Mouse (Mus musculus): ENCODE results near the gene Rd3l.
"Not testable (repeated sequence)": the region's sequence is repeated elsewhere in the genome, so short reads cannot be mapped to it uniquely, and the experiment has no call there.

The Rd3l gene

DNA sequence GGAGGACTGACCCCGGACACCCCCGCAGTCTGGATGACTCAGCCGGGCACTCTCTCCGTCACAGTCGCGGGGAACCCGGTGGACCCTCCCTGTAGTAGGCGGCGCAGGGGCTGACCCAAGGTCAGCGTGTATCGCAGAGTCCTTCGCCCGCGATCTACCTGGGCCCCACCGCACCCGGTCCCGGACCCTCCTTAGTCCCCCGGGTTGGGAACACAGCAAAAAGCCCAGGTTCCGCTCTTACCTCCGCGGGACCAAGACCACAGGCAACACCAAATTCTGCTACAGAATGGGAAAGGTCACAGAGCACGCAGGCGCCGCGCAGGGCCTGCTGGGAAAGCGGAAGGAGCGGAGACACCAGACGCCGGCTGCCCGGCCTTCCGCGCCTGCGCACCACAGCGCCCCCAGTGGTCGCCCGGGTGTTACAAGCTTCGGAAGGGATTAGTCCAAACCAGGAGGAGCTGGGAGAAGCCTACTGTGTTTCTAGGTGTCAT is 14.4 kb downstream of the Rd3l start, which contains the start of gene Atp5mpl:
Atp5mpl (minus strand) TSS at position 295 of the 491 bp plus-strand sequence.
- peak; percentile 89 for DNase-seq (ENCODE audit: low read depth, low spot score)

- DNase-seq (ENCODE audit: low read depth, low spot score): no peak
These were observed 17.8 kb downstream of the Rd3l start for GRCm38 (mm10) chr12:111963339-111963738.

DNA sequence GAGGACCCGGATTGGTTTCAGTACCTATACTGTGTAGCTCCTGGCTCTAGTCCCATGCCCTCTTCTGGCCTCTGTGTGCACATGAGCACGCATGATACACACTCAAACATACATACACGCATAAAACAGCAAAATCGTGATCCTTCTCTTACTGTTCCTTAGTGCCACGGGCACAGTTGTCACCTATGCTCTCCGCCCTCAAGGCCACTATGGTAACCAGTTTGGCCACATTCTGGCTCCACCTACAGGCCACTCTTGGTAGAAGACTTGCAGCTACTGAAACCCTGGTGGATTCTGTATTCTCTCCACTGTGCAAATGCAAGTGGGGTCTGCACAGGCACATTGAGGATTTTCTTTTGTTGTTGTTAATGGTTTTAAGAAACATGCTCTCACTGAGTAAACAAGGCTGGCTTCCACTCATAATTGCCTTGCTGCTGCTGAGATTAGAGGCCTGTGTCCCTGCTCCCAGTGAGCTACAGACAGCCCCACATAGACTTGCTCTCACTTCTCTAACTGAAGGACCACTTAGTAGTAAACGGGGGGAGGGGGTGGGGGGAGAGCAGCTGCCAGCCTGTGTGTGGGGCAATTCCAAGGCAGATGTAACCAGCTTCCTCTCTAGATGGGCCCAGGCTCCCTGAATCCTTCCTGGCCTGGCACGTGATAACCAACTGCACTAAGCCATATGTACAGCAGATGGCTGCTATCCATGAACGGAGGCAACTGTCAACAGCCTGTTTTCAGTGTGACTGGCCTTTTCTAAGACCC is 22.8 kb downstream of the Rd3l start:
- DNase-seq (ENCODE audit: low read depth, low spot score): peak; percentile 53

DNA sequence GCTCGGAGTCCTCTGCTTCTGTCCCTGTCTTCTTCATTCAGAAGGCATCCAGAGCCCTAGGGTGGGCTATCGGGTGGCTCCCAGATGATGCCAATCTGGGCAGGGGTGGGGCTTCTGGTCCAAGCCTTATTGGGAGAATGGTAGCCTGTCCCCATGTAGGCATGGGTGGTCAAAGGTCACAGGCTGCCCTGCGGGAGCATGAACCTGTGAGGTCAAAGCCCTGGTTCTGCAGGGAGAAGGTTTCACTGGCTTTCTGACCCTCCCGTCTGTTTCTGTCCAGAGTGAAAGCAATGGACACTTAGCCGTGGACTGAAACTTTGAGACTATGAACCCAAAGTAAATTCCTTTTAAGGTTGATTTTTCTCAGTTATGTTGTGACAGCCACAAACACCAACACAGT is 24.9 kb downstream of the Rd3l start:
- no peak for DNase-seq (ENCODE audit: low read depth, low spot score)

DNA sequence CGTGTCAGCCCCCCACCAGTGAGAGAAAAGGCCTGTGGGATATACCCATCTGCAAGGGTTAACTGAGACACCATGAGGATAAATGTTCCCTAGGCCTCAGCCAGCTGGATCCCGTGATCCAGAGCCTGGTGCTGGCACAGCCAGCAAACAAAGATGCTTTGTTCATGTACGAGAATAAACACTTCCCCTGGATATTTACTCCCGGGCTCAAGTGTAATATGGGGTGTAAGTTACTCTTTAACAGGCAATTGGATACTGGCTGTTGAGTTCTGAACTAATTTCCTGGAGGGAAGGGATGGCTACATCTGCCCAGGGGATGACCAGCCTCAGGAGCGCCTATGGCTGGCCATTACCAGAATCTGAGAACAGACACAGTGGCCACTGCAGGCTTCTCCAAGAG is 29.4 kb downstream of the Rd3l start:
- no peak for DNase-seq (ENCODE audit: low read depth, low spot score)

- no peak for DNase-seq (ENCODE audit: low read depth, low spot score)
These were observed 30.6 kb downstream of the Rd3l start for GRCm38 (mm10) chr12:111950486-111950885.

DNA sequence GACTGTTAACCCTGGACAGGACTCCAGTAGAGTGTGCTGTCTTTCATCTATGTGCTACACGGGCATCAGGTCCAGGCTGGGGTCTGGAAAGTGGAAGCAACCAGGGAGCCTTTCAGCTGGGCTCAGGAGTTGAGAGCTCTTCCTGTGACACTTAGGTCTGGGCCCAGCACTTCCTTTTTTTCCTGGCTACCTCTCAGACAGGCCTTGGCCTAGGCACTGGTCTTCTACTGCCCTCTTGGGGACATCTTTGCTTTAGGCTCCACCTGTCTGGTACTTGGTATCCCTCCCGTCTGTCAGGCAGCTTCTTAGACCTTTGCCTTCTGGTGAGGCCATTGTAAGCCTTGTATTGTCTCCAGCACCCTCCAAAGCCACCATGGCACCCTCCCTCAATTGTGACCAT is 34.4 kb downstream of the Rd3l start:
- DNase-seq (ENCODE audit: low read depth, low spot score): no peak

- DNase-seq (ENCODE audit: low read depth, low spot score): not testable (repeated sequence)
These were observed 35.1 kb downstream of the Rd3l start for GRCm38 (mm10) chr12:111945765-111946655.

DNA sequence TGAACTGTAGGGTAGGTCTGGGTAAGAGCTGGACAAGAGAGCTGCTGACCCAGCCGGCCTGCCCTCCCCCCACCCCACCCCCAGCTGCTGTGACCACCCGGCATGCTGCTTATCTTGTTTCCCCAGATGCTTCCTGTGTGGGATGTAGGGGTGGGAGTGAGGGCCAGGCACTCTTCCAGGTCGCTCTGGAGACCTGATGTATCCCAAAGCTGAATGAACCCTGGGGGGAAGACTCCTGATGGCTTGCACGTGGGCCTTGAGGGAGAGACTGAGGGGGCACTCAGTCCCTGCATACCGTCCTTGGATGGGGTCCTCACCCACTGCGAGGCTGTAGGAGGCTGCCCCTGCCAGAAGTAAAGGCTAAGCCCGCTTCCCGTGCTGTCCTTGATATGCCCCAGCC is 36.0 kb downstream of the Rd3l start:
- DNase-seq (ENCODE audit: low read depth, low spot score): no peak

DNA sequence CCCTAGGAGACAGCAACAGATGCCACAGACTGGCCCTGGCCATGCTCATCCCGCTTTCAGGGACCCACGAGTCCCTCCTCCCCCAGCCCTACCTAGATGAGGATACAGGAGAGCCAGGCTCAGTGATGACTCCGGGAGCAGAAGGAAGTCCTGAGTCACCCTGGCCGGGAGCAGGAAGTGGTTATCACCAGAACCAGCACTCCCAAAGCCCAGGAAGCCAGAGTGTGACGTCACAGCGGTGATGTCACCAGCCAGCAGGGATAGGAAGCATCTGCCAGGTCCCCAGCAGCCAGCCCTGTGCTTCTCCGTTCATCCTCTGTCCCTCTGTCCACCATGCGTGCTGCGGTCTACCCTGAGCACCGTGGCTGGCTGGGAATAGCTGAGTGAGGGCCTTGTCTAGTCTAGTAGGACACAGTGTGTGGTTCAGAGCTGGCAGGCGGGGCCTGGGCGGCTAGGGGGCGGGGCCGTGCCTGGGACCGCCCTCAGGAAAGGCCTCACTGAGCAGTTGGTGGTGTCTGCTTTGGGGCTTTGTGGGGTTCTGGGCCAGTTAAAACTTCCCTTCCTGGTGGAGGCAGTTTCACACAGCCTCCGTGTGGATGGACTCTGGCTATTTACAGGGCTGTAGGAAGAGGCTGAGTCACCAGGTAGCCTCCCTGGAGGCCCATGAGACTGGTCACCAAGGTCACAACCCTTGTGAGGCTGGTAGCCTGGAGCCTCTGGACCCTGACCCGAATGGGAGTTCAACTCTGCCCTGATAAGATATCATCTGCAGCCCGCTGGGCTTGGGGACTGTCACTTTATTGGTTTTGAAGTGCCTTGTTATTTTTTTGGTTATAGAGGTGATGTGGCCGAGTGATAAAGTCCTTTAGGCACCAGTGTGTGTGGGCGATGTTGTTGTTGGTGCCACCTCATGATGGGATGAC is 36.8 kb downstream of the Rd3l start:
- DNase-seq (ENCODE audit: low read depth, low spot score): not testable (repeated sequence)

- no peak for DNase-seq (ENCODE audit: low read depth, low spot score)
These were observed 37.6 kb downstream of the Rd3l start for GRCm38 (mm10) chr12:111943421-111944064.

GRCm38 (mm10) chr12:111938623-111939177 is 42.4 kb downstream of the Rd3l start:
- no peak for DNase-seq (ENCODE audit: low read depth, low spot score)

- DNase-seq (ENCODE audit: low read depth, low spot score): no peak
These were observed 44.2 kb downstream of the Rd3l start for GRCm38 (mm10) chr12:111936706-111937550.

DNA sequence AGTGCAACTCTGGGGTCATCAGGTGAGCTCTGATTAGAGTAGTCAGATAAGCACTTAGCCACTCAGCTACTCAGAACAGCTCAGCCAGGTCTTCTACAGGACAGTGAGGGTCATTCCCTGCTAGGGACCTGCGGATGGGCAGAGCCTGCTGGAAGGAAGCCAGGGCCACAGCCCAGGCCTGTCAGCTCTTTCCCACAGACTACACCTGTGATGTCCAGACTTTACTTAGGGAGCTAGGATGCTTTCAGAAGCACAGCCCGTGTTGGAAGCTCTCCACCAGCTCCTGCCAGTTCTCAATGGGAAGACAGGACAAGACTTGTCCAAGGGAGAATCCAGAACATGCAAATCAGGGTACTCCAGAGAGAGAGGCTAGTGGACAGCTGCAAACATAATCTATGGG is 47.1 kb downstream of the Rd3l start:
- DNase-seq (ENCODE audit: low read depth, low spot score): no peak

DNA sequence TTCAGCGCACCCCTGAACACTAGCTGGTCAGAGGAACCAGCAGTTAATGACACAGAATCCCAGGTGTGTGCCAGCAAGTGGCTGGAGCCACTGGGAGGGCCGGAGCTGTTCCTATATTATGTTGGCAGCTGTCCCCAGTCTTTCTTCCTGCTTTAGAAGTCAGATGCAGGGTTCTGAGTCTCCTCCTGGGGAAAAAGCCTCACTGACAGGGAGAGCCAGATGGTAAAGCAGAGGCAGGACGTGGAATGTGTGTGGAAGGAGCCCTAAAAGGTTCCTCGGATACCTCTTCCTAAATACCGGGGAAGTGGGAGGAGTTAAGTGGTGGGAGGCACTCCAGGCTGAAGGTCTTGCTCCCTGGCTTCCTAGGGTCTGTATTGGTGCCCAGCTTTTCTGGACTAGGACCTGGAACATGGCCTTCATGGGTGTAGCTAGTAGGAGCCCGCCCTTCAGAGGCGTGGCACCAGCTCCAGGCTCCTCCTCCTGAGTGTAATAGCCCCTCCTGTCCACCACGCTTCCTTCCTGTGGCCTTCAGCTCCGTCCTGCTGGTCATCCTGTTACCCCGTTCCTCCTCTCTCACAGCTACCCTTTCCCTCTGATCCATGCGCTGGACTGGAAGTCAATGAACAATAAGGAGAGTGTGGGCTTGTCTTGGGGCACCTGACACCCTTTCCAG is 47.9 kb downstream of the Rd3l start:
- no peak for DNase-seq (ENCODE audit: low read depth, low spot score)

- no peak for DNase-seq (ENCODE audit: low read depth, low spot score)
These were observed 48.6 kb downstream of the Rd3l start for GRCm38 (mm10) chr12:111932513-111932912.

- DNase-seq (ENCODE audit: low read depth, low spot score): no peak
These were observed 49.6 kb downstream of the Rd3l start for GRCm38 (mm10) chr12:111931411-111932025.

Data from retina, postnatal 7 days (tissue).